Mouse (Mus musculus) erythroblast, embryonic 14.5 days (primary cell): ENCODE measurements around the gene Hmga2.

Experiments
- GATA1 ChIP-seq: IDR thresholded peaks from 2 replicates; pipeline ENCODE4 v1.6.1; 2012; ENCODE audit warnings: low read length, inconsistent platforms, mixed read lengths
- TAL1 ChIP-seq: IDR thresholded peaks from 3 replicates; pipeline ENCODE4 v1.6.1; 2012; ENCODE audit warnings: low read length, inconsistent platforms, mixed read lengths

DNA sequence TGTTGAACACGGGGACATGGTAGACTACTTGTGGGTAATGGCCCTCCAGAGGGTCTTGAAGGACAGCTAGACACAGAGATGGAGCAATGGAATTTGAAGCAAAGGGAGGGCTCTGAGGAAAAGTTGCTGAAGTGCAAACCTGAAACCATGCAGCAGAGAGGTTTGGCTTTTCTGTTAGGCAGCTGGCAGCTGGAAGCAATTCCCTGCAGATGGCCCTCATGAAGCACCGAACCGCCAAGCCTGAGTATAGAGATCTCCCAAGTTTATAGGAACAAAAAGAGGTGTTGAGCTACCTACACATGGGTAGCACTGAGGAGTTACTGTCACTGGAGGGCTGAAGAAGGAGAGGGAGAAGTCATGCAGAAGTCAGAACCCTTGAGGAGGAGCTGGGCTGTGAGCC, 13.3 kb upstream of the Hmga2 start:
- TF ChIP-seq GATA1 (no peak), TAL1 (no peak)
